Mouse (Mus musculus) cortical plate, adult 2 months (tissue): ENCODE measurements around the gene Adamts6.

Experiments used
- CTCF ChIP-seq: fragments of 200-500 bp; IDR thresholded peaks from 2 replicates; pipeline ENCODE4 v1.5.1; 2011; ENCODE audit warnings: mild to moderate bottlenecking, control low read depth, low read length; ENCODE audit not compliant: insufficient read depth; ENCODE audit errors: extremely low read depth
- POLR2A ChIP-seq: fragments of 200-500 bp; IDR thresholded peaks from 2 replicates; pipeline ENCODE4 v1.6.1; 2011; ENCODE audit warnings: mild to moderate bottlenecking, low read length, control low read depth; ENCODE audit not compliant: insufficient read depth; ENCODE audit errors: extremely low read depth

DNA sequence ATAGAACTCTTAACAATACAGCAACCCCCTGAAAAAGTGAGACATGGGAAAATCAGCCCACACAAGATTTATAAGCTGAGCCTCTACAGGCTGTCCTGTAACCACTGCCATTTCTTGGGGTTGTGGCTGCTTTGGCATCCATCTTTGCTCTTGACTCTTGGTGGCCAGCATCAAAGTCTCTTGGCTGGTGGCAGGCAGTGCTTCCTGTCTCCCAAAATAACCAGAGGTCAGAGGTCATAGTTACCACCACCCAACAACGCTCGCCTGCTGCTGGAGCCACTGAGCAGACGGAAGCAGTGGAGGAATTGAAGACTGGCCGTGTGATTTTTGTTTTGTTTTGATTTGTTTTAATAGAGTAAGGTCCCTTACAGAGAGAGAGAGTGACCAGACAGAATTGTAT is 228.5 kb downstream of the Adamts6 start:
- TF ChIP-seq CTCF (no peak), POLR2A (no peak)
